Mouse (Mus musculus): ENCODE data around the gene Krt26.

Gene Krt26

GRCm38 (mm10) chr11:99337866-99338265, at the start of gene Krt26:
Gene Krt26 (minus strand): TSS chr11:99337966.
- no peak for DNase-seq (ENCODE audit: low read depth, low spot score)

GRCm38 (mm10) chr11:99385813-99386721, 48.3 kb upstream of the Krt26 start:
- peak; percentile 78 for DNase-seq (ENCODE audit: low read depth, low spot score)

GRCm38 (mm10) chr11:99379568-99379967, 41.8 kb upstream of the Krt26 start:
- DNase-seq (ENCODE audit: low read depth, low spot score): peak; percentile 67

- DNase-seq (ENCODE audit: low read depth, low spot score): no peak
Observed at GRCm38 (mm10) chr11:99374803-99375202, 37.0 kb upstream of the Krt26 start, which contains the start of gene Krt28. Gene Krt28 (minus strand): TSS chr11:99374903.

GRCm38 (mm10) chr11:99369853-99370451, 32.2 kb upstream of the Krt26 start:
- peak; percentile 20 for DNase-seq (ENCODE audit: low read depth, low spot score)

- DNase-seq (ENCODE audit: low read depth, low spot score): no peak
Observed at GRCm38 (mm10) chr11:99369229-99369628, 31.5 kb upstream of the Krt26 start.

- DNase-seq (ENCODE audit: low read depth, low spot score): no peak
Observed at GRCm38 (mm10) chr11:99366791-99367190, 29.0 kb upstream of the Krt26 start.

- DNase-seq (ENCODE audit: low read depth, low spot score): peak; percentile 27
Observed at GRCm38 (mm10) chr11:99364412-99364811, 26.6 kb upstream of the Krt26 start.

GRCm38 (mm10) chr11:99361423-99361822, 23.7 kb upstream of the Krt26 start:
- no peak for DNase-seq (ENCODE audit: low read depth, low spot score)

- no peak for DNase-seq (ENCODE audit: low read depth, low spot score)
Observed at GRCm38 (mm10) chr11:99351004-99351403, 13.2 kb upstream of the Krt26 start, which contains the start of gene Krt27. Gene Krt27 (minus strand): TSS chr11:99351104.

- no peak for DNase-seq (ENCODE audit: low read depth, low spot score)
Observed at GRCm38 (mm10) chr11:99339299-99339847, 1.6 kb upstream of the Krt26 start.

GRCm38 (mm10) chr11:99333426-99333825, 4.3 kb downstream of the Krt26 start:
- no peak for DNase-seq (ENCODE audit: low read depth, low spot score)

- no peak for DNase-seq (ENCODE audit: low read depth, low spot score)
Observed at GRCm38 (mm10) chr11:99329655-99330054, 8.1 kb downstream of the Krt26 start.

GRCm38 (mm10) chr11:99322851-99323250, 14.9 kb downstream of the Krt26 start, which contains the start of gene Krt25:
Gene Krt25 (minus strand): TSS chr11:99322951.
- DNase-seq (ENCODE audit: low read depth, low spot score): no peak

- DNase-seq (ENCODE audit: low read depth, low spot score): no peak
Observed at GRCm38 (mm10) chr11:99321094-99321493, 16.7 kb downstream of the Krt26 start.

- no peak for DNase-seq (ENCODE audit: low read depth, low spot score)
Observed at GRCm38 (mm10) chr11:99319127-99319526, 18.6 kb downstream of the Krt26 start.

GRCm38 (mm10) chr11:99316543-99316942, 21.2 kb downstream of the Krt26 start:
- no peak for DNase-seq (ENCODE audit: low read depth, low spot score)

- DNase-seq (ENCODE audit: low read depth, low spot score): no peak
Observed at GRCm38 (mm10) chr11:99314594-99314993, 23.2 kb downstream of the Krt26 start.

- peak; percentile 71 for DNase-seq (ENCODE audit: low read depth, low spot score)
Observed at GRCm38 (mm10) chr11:99310882-99311281, 26.9 kb downstream of the Krt26 start.

- peak; percentile 72 for DNase-seq (ENCODE audit: low read depth, low spot score)
Observed at GRCm38 (mm10) chr11:99307579-99307978, 30.2 kb downstream of the Krt26 start.

GRCm38 (mm10) chr11:99295039-99295438, 42.7 kb downstream of the Krt26 start:
- no peak for DNase-seq (ENCODE audit: low read depth, low spot score)

- DNase-seq (ENCODE audit: low read depth, low spot score): peak; percentile 74
Observed at GRCm38 (mm10) chr11:99292846-99293245, 44.9 kb downstream of the Krt26 start.
